Mouse (Mus musculus) cerebellum, postnatal 4 days (tissue): ENCODE results near the gene Stox2.

Experiments used
- DNase-seq, 2 experiments: peaks; one replicate each; pipeline ENCODE4 v3.0.0; 2022; ENCODE audit warnings: low spot score in 2 of 2, mixed read lengths in 1 of 2

Gene Stox2

GRCm38 (mm10) chr8:47298460-47298859, 147.7 kb downstream of the Stox2 start:
- DNase-seq: no peak

- DNase-seq: peak in 1 of 2 experiments; percentile 20
Observed at GRCm38 (mm10) chr8:47289641-47290040, 156.5 kb downstream of the Stox2 start.

- peak; percentile 47 to 74 for DNase-seq
Observed at GRCm38 (mm10) chr8:47288866-47289541, 157.2 kb downstream of the Stox2 start.

- DNase-seq: peak; percentile 29 to 60
Observed at GRCm38 (mm10) chr8:47288131-47288865, 157.9 kb downstream of the Stox2 start.

GRCm38 (mm10) chr8:47287641-47288130, 158.5 kb downstream of the Stox2 start:
- peak; percentile 35 to 52 for DNase-seq

- peak in 1 of 2 experiments; percentile 23 for DNase-seq
Observed at GRCm38 (mm10) chr8:47287201-47287621, 159.0 kb downstream of the Stox2 start.

- DNase-seq: no peak
Observed at GRCm38 (mm10) chr8:47286081-47286700, 160.0 kb downstream of the Stox2 start.

GRCm38 (mm10) chr8:47285435-47285834, 160.7 kb downstream of the Stox2 start:
- DNase-seq: no peak

GRCm38 (mm10) chr8:47284329-47285326, 161.5 kb downstream of the Stox2 start:
- DNase-seq: no peak

GRCm38 (mm10) chr8:47279898-47280297, 166.3 kb downstream of the Stox2 start:
- no peak for DNase-seq

- DNase-seq: no peak
Observed at GRCm38 (mm10) chr8:47278211-47278610, 168.0 kb downstream of the Stox2 start.

GRCm38 (mm10) chr8:47268931-47269330, 177.2 kb downstream of the Stox2 start:
- DNase-seq: no peak

- DNase-seq: no peak
Observed at GRCm38 (mm10) chr8:47268062-47268822, 177.9 kb downstream of the Stox2 start.

- DNase-seq: no peak
Observed at GRCm38 (mm10) chr8:47263070-47263843, 182.9 kb downstream of the Stox2 start.

- DNase-seq: no peak
Observed at GRCm38 (mm10) chr8:47260751-47261474, 185.2 kb downstream of the Stox2 start.

- DNase-seq: no peak
Observed at GRCm38 (mm10) chr8:47250832-47251231, 195.3 kb downstream of the Stox2 start.

GRCm38 (mm10) chr8:47245116-47245515, 201.0 kb downstream of the Stox2 start:
- DNase-seq: no peak

- no peak for DNase-seq
Observed at GRCm38 (mm10) chr8:47244202-47244601, 202.0 kb downstream of the Stox2 start.

- DNase-seq: no peak
Observed at GRCm38 (mm10) chr8:47243631-47244030, 202.5 kb downstream of the Stox2 start.
